Mouse (Mus musculus) cerebellum, postnatal 10 days (tissue): Measurements from ENCODE around the gene D11Wsu47e.
"Not testable (repeated sequence)": the region's sequence is repeated elsewhere in the genome, so short reads cannot be mapped to it uniquely, and the experiment has no call there.

Experiments
- DNase-seq, 2 experiments: peaks; one replicate each; pipeline ENCODE4 v3.0.0; 2021; ENCODE audit warnings: mixed read lengths in 2 of 2

D11Wsu47e gene

DNA sequence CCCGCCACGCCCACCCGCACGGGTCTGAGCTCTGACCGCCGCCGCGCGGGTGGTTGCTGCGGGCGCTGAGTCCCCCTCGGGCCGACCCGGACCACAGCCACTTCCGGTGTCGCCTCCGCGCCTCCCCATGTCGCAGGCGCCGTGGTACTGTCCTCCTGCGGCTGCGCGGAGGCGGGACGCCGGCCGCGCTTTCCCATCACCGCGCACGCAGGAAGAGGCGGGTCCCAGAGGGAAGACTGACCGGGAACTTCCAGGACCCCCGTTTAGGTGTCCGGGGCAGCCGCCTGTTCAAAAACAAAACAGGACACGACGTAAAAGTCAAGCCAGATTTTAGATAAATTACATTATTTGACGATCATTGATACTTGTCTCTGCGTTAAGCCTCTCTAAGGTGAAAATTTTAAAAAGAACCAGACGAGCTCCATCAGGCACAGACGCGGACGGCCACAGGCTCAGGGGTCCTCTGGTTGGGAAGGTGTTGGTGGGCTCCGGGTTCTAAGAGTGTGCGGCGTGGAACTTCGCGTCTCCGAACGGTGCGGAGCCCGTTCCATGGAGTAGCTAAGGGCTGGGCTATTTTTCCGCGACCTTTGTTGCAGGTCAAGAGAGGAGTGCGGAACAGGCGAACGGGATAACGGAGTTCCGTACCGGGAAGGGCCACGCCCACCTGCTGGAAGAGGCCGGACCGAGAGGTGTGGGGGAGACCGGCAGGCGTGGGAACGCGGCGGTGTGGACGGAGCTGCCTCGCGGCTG lies at the start of gene D11Wsu47e, which contains the start of gene Fam104a:
D11Wsu47e (plus strand) TSS at position 456 of the 750 bp plus-strand sequence.
Fam104a (minus strand) TSS at position 199 of the 750 bp plus-strand sequence.
- DNase-seq = peak; percentile 94 to 97

DNA sequence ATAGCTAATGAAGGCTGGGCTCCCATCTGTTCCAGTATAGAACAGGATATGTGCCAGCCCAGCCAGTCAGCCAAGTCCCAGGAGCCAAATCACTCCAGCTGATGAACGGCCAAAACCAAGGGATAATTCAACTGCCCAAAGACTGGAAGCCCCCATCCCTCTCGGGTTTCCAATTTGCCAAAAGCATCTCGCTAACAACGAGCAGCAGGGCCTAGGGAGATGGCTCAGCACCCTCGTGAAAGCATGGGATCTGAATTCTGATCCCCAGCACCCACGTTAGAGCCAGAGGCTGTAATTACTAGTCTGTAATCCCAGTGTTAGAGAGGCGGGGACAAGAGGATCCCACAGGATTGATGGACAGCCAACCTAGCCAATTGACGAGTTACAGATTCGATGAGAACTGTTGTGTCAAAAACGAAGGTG lies 49.5 kb upstream of the D11Wsu47e start:
- peak; percentile 86 to 89 for DNase-seq

DNA sequence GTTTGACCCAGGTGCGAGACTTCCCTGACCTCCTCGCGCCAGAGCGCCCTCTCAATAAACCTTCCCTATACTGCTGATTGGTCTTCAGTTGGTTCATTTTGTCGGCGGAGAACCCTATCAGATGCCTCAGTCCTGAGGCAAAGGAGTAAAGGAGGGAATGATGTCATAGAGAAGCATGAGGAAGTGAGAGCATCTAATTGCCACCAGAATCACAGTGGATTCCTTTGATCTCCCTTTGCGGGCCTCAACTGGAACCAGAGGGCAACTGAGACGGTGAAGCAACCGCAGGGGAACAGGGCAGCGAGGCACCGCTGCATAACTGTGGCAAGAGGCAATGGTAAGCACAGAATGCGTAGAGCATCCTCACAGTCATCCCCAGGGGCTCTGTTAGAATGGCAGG lies 45.5 kb upstream of the D11Wsu47e start:
- no peak for DNase-seq

DNA sequence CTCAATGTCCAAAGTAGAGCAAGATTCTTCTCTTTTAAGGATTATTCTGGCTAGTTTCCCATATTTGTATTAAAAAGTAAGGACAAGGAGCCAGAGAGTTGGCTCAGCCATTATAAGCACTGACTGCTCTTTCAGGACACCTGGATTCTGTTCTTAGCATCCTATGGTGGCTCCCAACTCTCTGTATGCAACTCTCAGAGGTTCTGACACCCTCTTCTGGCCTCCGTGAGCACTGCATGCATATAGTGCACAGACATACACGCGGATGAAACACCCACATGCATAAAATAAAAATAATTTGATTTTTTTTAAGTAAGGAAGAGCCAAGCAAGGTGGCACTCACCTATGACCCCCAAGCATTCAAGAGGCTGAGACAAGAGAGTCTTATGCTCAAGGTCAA lies 39.0 kb upstream of the D11Wsu47e start:
- DNase-seq = no peak

DNA sequence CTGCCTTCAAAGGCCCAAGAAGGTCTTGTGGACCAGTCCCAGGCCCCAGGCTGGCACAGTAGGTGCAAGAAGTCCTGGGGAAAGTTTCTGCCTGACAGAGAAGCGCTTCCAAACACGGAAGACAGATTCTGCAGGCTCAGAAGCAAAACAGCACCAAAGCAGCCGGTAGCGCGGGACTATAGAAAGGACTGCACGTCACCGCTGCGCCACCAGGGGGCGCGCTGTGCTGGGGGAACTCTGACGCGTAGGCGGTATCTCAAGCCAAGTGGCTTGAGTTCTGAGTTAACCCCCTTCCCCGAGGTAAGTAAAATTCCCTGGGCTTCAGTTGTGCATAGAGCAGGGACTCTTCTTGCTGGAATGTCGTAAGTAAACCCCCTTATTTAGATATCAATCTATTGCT lies 36.1 kb upstream of the D11Wsu47e start:
- peak; percentile 95 to 97 for DNase-seq

DNA sequence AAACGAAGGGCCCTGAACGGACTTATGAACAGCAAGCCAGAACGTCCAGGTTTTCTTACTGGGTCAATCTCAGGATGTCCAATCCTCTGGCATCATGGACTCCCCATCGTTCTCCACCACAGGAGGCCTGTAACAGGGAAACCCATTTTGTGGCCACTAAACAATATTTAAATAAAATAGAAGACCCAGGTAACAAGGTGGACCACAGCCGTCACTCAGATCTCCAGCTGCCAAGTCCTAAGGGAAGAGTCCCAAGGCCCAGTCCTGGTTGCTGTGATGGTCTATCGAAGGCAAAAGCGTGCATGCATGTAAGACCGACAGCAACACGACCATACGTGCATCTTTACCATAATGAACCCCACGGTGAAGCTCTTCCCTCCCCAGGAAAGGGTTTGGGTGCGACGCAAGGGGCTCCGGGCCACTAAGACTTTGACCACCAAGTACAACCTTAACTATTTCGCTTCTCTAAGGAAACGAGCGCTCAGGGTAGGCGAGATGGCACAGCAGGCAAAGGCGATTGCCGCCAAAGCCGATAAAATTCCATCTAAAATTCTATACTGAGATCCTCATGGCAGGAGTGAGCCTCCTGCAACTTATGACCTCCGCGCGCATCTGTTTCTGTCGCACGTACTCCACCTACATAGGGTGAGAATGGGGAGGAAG lies 35.4 kb upstream of the D11Wsu47e start, which contains the start of gene Cog1:
Cog1 (plus strand) TSS at position 480 of the 663 bp plus-strand sequence.
- DNase-seq = no peak

DNA sequence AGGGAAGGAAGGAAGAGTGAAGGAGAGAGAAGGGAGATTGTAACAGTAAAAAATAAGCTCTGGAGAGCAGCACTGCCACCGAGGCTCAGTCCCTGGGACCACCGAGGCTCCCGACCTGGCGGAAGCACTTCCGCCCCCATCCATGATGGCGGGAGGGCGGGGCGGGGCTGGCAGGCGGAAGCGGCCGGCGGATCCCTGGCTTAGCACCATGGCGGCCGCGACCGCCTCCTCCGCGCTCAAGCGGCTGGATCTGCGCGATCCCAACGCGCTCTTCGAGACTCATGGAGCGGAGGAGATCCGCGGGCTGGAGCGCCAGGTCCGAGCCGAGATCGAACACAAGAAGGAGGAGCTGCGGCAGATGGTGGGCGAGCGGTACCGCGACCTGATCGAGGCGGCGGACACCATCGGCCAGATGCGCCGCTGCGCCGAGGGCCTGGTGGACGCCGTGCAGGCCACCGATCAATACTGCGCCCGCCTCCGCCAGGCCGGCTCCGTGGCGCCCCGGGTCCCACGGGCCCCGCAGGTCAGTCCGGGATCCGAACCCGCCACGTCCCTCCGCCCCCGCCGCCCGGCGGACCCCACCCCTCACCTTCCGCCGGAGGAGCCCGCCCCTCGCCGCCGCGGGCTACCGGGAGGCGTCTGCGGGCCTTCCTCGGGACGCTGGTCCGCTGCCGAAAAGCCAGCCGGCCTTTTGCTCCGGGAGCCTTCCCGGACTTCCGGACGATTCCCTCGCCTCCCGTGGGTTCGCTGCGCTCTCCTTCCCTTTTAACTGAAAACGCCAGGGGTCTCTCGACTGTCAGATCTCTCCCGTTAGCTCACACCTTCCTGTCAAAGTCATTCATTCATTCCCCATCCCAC lies 34.6 kb upstream of the D11Wsu47e start, which contains the start of gene Slc39a11:
Slc39a11 (minus strand) TSS at position 727 of the 858 bp plus-strand sequence.
- DNase-seq = peak; percentile 90 to 92

DNA sequence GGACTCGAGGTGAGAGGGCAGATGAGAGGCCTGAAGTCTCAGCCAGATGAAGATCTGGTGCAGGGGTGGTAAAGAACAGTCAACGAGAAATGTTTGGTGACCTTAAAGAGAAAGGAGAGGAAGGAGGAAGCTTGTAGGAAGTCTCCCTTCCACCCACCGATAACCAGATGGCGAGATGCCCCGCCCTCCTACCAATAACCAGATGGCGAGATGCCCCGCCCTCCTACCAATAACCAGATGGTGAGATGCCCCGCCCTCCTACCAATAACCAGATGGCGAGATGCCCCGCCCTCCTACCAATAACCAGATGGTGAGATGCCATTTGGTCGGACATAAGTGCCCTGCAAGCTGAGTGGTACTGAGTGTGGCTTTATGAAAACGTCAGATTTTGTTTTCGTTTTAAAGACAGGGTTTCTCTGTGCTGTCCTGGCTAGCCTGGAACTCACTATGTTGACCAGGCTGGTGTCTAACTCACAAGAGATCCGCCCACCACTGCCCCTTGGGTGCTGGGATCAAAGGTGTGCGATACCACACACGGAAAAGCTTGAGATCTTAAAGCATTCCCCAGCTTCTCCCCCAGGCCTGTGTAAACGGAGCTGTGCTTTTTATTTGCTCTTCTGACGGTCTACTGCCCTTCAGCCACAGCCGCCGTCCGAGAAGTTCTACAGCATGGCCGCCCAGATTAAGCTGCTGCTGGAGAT lies 32.9 kb upstream of the D11Wsu47e start:
- DNase-seq = peak; percentile 83 to 88

DNA sequence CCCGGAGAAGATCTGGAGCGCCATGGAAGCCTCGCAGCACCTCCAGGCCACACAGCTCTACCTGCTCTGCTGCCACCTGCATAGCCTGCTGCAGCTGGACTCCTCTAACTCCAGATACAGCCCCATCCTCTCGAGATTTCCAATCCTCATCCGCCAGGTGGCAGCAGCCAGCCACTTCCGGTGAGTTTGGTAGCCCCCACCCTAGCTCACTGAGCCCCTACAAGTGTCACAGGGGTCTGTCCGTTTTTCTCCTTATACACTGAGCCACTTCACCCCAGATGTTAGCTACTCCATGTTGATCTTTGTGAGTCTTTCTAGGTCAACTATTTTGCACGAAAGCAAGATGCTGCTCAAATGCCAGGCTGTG lies 32.3 kb upstream of the D11Wsu47e start:
- peak; percentile 85 to 89 for DNase-seq

DNA sequence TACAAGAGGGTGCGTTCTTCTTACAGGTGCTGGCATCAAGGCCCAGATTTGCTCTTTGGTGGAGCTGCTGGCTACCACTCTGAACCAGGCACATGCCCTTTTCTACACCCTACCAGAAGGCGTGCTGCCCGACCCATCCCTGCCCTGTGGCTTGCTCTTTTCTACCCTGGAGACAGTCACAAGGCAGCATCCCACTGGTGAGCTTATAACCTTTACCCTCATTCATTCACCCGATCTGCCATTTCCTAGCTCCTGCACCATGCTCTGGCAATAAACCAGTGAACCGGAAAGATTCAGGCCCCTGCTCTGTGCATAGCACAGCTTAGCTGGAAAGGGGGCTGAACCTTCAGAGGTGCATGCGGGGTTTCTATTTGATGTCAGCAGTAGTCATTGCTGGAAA lies 31.7 kb upstream of the D11Wsu47e start:
- DNase-seq = no peak

DNA sequence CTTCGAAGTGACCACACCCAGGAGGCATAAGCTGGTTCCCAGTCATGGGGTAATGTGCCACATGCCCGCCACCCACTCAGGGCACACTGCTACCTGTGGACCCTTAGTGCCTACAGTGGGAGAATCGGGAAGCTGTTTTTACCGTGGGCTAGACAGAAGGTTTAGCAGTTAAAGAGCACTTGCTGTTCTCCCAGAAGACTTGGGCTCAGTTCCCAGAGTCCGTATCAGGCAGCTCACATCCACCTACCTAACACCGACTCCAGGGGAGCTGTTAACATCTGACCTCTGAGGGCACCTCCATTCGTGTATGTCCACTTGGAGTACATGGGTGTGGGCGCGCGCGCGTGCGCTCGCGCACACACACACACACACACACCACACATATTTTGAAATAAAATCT lies 30.1 kb upstream of the D11Wsu47e start:
- peak; percentile 29 to 44 for DNase-seq

DNA sequence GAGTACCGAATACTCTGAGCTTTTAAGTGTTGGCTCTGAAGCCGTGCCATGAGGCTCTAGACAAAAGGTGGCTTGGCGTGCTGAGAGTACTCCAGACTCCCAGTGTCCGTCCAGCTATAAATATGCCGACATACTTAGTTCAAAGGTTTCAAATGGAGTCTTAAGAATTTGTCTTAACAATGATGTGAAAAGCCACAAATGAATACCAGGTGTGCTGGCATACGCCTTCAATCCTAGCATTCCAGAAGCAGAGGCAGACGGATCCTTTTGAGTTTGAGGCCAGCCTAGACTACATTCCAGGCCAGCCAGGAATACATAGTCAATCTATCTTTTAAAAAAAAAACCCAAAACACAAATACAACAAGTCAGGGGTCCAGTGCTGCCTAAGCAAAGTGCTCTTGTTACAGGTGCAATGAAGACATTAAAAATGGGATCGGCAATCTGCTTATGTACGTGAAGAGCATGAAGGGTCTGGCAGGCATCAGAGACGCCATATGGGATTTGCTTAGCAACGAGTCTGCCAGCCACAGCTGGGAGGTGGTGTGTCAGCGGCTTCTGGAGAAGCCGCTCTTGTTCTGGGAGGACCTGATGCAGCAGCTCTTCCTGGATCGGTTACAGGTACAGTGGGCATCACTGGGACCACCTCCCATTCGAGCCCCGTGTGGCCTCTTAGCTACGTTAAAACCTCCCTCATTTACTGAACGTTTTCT lies 29.5 kb upstream of the D11Wsu47e start:
- DNase-seq = peak; percentile 79 to 81

DNA sequence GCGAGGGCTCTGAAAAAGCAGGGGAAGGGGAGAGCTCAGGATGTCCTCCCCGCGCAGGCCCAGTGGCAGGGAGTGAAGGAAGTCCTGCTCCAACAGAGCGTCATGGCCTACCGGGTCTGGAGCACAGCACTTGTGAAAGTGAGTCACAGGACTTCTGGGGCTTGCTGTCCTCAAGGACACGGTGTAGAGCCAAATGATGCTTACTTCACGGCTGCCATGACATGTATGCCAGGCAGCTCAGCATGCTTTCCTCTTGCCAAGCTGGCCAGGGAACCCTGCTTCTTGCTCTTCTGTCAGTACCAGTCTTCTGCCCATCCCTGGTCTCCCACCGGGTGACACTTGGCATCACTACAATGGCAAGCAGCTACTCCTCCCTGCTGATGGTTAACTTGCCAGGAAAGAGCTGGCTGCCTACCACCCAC lies 27.7 kb upstream of the D11Wsu47e start:
- peak; percentile 92 to 98 for DNase-seq

DNA sequence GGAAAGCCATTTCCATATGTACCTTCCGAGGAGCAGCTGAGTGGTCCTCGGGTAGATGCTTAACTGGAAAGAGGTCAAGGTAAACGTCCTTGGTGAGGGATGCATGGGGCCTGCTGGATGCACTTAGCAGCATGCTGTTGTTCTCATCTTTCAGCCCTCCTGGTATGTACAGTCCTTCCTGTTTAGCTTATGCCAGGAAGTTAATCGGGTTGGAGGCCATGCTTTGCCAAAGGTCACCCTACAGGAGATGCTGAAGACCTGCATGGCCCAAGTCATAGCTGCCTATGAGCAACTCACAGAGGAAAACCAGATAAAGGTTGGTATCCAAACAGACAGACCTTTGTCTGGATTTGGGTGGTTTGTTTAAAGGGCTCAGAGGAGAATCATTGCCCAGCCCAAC lies 27.0 kb upstream of the D11Wsu47e start:
- DNase-seq = no peak

DNA sequence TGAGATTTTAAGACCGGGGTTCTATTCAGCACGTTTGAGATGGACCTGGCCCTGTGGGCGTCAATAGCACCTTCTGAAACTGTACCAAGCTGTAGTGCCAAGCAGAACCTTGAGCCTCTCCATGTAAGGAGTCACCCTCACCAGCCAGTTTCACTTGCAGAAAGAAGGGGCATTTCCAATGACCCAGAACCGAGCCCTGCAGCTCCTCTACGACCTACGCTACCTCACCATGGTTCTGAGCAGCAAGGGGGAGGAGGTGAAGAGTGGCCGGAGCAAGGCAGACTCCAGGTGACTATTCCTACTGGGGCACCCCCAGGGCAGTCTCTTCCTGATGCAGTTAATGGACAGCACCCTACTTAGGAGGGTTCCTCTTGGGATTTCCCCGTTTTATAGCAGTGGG lies 25.9 kb upstream of the D11Wsu47e start:
- no peak for DNase-seq

DNA sequence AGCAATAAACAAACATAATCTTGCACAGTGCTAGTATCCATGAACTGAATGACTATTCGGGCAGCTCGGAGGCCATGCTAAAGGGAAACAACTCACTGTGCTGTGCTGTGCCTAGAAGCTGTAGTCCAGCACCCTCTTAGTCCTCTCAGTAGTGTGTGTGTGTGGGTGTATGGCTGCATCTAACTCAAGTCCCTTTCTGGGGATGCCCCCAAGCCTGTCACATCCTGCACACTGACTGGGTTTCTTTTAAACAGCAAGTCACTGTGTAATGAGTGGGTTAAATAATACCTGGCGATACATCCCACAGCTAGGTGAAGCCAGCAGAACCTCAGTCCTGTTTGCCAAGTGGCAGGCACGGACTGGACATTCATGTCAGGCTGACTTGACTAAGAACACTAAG lies 25.4 kb upstream of the D11Wsu47e start:
- no peak for DNase-seq

DNA sequence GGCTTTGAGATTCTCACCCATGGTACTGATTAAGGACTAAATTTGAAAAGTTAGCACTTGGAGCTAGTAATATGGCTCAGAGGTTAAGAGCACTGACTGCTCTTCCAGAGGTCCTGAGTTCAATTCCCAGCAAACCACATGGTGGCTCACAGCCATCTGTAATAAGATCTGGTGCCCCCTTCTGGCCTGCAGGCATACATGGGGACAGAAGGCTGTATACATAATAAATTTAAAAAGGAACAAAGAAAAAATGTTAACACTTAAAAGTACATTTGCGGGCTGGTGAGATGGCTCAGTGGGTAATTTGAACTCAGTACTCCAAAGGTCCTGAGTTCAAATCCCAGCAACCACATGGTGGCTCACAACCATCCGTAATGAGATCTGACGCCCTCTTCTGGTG lies 24.0 kb upstream of the D11Wsu47e start:
- DNase-seq = not testable (repeated sequence)

DNA sequence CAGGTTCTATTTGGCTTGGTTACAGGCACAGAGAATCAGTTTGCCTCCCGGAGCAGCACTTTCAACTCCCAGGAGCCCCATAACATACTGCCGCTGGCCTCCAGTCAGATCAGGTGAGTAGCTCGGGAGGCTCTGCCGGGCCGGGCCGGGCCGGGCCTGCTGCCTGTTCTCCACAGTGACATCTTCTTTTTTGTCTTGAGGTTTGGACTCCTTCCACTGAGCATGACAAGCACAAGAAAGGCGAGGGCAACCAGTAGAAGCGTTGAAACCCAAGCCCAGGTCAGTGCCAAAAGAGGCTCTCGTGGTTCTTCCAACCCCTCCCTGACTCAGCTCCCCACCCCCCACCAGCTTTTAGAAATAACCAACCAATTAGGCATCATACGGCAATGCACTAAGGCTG lies 23.3 kb upstream of the D11Wsu47e start:
- peak; percentile 61 to 63 for DNase-seq

DNA sequence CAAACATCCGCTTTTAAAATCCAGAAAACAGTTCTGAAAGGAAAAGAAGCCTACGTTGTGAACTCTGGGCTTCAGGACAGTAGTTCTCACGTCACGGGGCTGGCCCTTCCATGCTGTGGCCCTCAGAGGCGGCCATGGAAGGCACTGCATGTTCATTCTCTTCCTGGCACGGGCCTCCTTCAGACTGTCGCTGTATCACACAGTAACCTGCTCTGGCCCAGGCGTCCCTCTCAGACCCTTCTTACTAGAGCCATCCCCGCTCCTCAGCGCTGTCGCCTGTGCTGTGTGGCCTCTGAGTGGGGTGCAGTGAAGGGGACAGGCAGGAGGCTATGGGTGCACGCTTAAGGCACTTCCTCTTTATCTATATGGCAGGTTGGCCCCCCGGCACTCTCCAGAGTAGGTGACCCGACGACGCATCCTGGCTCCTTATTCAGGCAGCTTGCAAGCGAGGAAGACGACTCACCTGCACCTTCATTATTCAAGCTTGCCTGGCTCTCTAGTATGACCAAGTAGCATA lies 22.3 kb upstream of the D11Wsu47e start:
- DNase-seq = no peak

DNA sequence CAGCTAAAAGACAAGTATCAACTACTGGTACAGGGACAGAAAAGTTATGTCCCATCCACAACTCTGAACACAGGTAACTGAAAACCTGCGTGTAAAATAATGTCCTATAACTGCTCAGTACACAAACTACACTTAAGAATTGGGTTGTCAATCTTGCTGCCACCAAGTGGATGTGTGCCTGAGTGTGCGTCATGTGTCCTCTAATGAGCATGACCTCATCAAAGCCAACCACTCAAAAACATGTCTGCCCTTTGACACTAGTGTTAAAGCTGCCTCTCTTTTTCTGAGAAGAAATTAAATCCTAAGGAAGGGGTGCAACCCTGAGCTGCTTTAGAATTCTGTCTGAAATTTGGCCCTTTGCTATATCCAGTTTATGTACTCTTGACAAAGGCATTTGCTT lies 19.9 kb upstream of the D11Wsu47e start:
- DNase-seq = no peak

DNA sequence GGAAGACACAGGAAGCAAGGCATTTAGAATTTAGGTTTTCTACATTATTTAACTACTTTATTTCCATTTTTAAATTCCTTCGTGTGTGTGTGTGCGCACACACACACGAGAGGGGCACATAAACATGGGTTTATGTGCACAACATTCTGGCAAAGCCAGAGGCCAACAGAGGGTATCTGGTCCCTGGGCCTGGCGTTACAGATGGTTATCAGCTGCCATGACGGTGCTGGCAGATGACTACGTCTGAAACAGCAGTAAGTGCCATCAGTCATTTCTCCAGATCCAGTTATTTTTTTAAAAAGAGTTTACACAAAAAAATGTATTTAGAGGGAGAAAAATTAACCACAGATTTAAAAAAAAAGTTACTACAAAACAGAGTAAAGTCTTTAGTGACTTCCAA lies 18.0 kb upstream of the D11Wsu47e start:
- DNase-seq = peak in 1 of 2 experiments; percentile 54

DNA sequence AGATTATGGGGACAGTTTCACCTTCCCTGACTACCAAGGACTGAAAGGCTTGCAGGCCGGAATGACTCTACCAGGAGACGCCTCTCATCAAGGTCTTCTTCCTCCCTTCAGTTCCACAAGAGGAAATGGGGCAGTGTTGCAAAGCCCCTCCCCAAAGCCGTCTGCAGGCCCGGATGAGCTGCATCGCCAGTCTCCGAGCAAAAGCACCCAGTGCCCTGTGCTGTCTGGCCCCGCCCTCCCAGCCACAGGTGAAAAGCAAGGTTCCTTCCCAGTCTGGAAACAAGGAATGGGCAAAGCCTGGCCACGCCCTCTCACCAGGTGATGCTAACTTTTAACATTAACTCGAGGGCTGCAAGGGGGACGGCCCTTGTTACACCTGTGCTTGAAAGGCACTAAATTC lies 17.6 kb upstream of the D11Wsu47e start:
- no peak for DNase-seq
